In the genomic region with DNA sequence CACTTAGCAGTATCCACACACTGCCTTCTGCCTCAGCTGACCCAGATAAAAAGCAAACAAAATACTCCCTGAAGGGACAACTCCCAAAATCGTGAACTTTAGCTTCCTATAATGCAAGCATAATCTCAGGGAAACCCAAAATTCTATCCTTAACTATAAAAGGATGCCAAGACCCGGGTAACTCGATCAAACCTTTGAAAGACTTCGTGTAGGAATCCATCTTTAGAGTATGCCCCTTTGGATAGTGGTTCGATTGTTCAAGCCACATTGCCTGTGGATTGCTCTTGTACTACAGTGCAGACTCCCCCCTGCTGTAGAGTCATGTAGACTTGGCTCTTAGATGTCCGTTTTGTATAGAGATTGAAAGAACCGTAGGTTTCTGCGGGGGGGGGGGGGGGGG, we compare ENCODE assay signal across 11 mouse cellular contexts. TPM values are rescaled to one million over a fixed set of nuclear protein-coding genes. Genes with fewer than 3 reads are reported as not detected.
A peak's percentile ranks its signal among the peaks of the same experiment; 100 is the strongest.
DNase-seq lines count a peak whose midpoint lies in the region; ATAC-seq and TF ChIP-seq lines count a peak whose summit lies in the region.
"Had no signal": no experiment of that assay in that cellular context is flagged by ENCODE, and none has a peak within 500 bp of the region (broad histone marks: within the 10 kb centered on the region; RNA-seq: fewer than 3 reads in every experiment).

No protein-coding gene starts in this region.

- 59% methylated on average over 8 of the region's 8 CpGs for WGBS in embryonic facial prominence, embryonic 12.5 days
- WGBS in hindbrain, embryonic 13.5 days: 42% methylated on average over 8 of the region's 8 CpGs
- WGBS in midbrain, postnatal 0 days: 26% methylated on average over 8 of the region's 8 CpGs

- no peak for TF ChIP-seq CTCF in layer of hippocampus, adult 2 months (conservative IDR thresholded peaks at IDR 0.05)
- TF ChIP-seq CTCF in midbrain, postnatal 0 days (IDR thresholded peaks at IDR 0.05): no peak

- H3K9ac ChIP-seq in embryonic facial prominence, embryonic 12.5 days: no peak overlapping the region
- H3K9ac ChIP-seq in hindbrain, embryonic 13.5 days: peak overlapping the region; percentile 85
- H3K9ac ChIP-seq in midbrain, postnatal 0 days (replicated peaks; ENCODE audit: low read length, poor library complexity, severe bottlenecking): peak overlapping the region; percentile 91
- H3K9ac ChIP-seq: liver, embryonic 12.5 days had no signal

- H3K9me3 ChIP-seq in embryonic facial prominence, embryonic 12.5 days: no peaks in the 10 kb centered on the region
- no peaks in the 10 kb centered on the region for H3K9me3 ChIP-seq in hindbrain, embryonic 13.5 days
- no peaks in the 10 kb centered on the region for H3K9me3 ChIP-seq in midbrain, postnatal 0 days (ENCODE audit: low read length)
- H3K9me3 ChIP-seq: liver, embryonic 12.5 days had no signal

- peaks cover 26% of the 10 kb centered on the region for H3K27me3 ChIP-seq in embryonic facial prominence, embryonic 12.5 days
- no peaks in the 10 kb centered on the region for H3K27me3 ChIP-seq in hindbrain, embryonic 13.5 days
- no peaks in the 10 kb centered on the region for H3K27me3 ChIP-seq in midbrain, postnatal 0 days (ENCODE audit: insufficient read depth, low read length)
- H3K27me3 ChIP-seq: CH12.LX had no signal

- ATAC-seq in embryonic facial prominence, embryonic 12.5 days (ENCODE audit: insufficient number of reproducible peaks, insufficient read depth, low FRiP score, low TSS enrichment): no peak
- 0 out of 2 replicates have a peak, but pooled peaks have one; percentile 25 for ATAC-seq in hindbrain, embryonic 13.5 days (ENCODE audit: low FRiP score)
- ATAC-seq in midbrain, postnatal 0 days (ENCODE audit: low FRiP score): 0 out of 2 replicates have a peak, but pooled peaks have one; percentile 32

- H3K4me1 ChIP-seq in embryonic facial prominence, embryonic 12.5 days: peaks cover 12% of the 10 kb centered on the region; the same call in 1 of the 2 replicates
- peaks cover 23% of the 10 kb centered on the region for H3K4me1 ChIP-seq in hindbrain, embryonic 13.5 days (replicated peaks)
- H3K4me1 ChIP-seq in midbrain, postnatal 0 days (ENCODE audit: insufficient read depth, low read length): no peaks in the 10 kb centered on the region

- peak overlapping the region; percentile 69 for H3K4me3 ChIP-seq in layer of hippocampus, adult 2 months
- H3K4me3 ChIP-seq in embryonic facial prominence, embryonic 12.5 days: peak overlapping the region; percentile 45; the same call in 1 of the 2 replicates
- peak overlapping the region; percentile 75 for H3K4me3 ChIP-seq in hindbrain, embryonic 13.5 days
- H3K4me3 ChIP-seq in midbrain, postnatal 0 days (ENCODE audit: low read depth, low read length): peak overlapping the region; percentile 84

- peak overlapping the region; percentile 87 for H3K4me2 ChIP-seq in embryonic facial prominence, embryonic 12.5 days (replicated peaks)
- H3K4me2 ChIP-seq in hindbrain, embryonic 13.5 days: peak overlapping the region; percentile 70
- peak overlapping the region; percentile 70 for H3K4me2 ChIP-seq in midbrain, postnatal 0 days (ENCODE audit: low read depth, low read length, poor library complexity, severe bottlenecking)

- peak overlapping the region; percentile 99 for H3K27ac ChIP-seq in layer of hippocampus, adult 2 months
- H3K27ac ChIP-seq in embryonic facial prominence, embryonic 12.5 days: no peak overlapping the region
- H3K27ac ChIP-seq in hindbrain, embryonic 13.5 days: peak overlapping the region; percentile 96
- peak overlapping the region; percentile 91 for H3K27ac ChIP-seq in midbrain, postnatal 0 days (ENCODE audit: low read depth, low read length)
- H3K27ac ChIP-seq: liver, embryonic 12.5 days had no signal

- no peak for DNase-seq in layer of hippocampus, adult 2 months (ENCODE audit: low spot score in 2 of 2)
- no peak for DNase-seq in layer of hippocampus, postnatal 14 days (ENCODE audit: low spot score in 2 of 2)
- DNase-seq in midbrain, postnatal 0 days (ENCODE audit: low spot score): peak; percentile 40
- DNase-seq in urinary bladder, postnatal 25 days (ENCODE audit: low spot score): no peak
- no peak for DNase-seq in c-Kit-positive CD71-positive TER-119-positive erythroid progenitor cells, embryonic 14.5 days (ENCODE audit: low spot score)
- DNase-seq in thymus, postnatal 4 days: no peak

- no peaks in the 10 kb centered on the region for H3K36me3 ChIP-seq in embryonic facial prominence, embryonic 12.5 days
- H3K36me3 ChIP-seq in hindbrain, embryonic 13.5 days: no peaks in the 10 kb centered on the region
- no peaks in the 10 kb centered on the region for H3K36me3 ChIP-seq in midbrain, postnatal 0 days (ENCODE audit: insufficient read depth, low read length)
- H3K36me3 ChIP-seq: liver, embryonic 12.5 days had no signal

RNA-seq across cellular contexts. Expression of gene Gria2, which starts 0.6 kb away (rescaled TPM):
- 100 to 1,000 TPM; 712 to 741 TPM for total RNA-seq in layer of hippocampus, adult 2 months (2021)
- total RNA-seq in layer of hippocampus, postnatal 14 days (2021): 100 to 1,000 TPM; 547 to 604 TPM
- polyA plus RNA-seq in embryonic facial prominence, embryonic 12.5 days (2016; fragmentation: Nextera tagmentation; extraction: Ambion mirVana): 6.5 and 7.7 TPM in 2 replicates
- 129 and 130 TPM in 2 replicates for polyA plus RNA-seq in hindbrain, embryonic 13.5 days (2015; fragmentation: Nextera tagmentation; extraction: Ambion mirVana)
- total RNA-seq in midbrain, postnatal 0 days (2014; rRNA removed): 195 and 220 TPM in 2 replicates
- 192 and 207 TPM in 2 replicates for polyA plus RNA-seq in midbrain, postnatal 0 days (2015; fragmentation: Nextera tagmentation; extraction: Ambion mirVana)
- total RNA-seq: CH12.LX; common myeloid progenitor, adult 5-6 weeks had no signal
- polyA plus RNA-seq: liver, embryonic 12.5 days had no signal
